Mouse (Mus musculus) heart, embryonic 16.5 days (tissue): ENCODE measurements around the gene Otulin. TPM values are rescaled to one million over a fixed set of nuclear protein-coding genes. Genes with fewer than 3 reads are reported as not detected.

Experiments used
- ATAC-seq: fragments of 200-750 bp; cut with Nextera tagmentation; replicated peaks from 2 replicates; pipeline ENCODE4 v1.8.0; 2017; ENCODE audit warnings: moderate number of reproducible peaks; ENCODE audit not compliant: insufficient read depth, low FRiP score; ENCODE audit errors: extremely low read depth
- H3K27ac ChIP-seq: fragments of 300-500 bp; sonication (generic); 2 replicates; pipeline ENCODE4 v1.5.1; 2014; ENCODE audit warnings: mild to moderate bottlenecking, low read length, control low read depth, moderate library complexity
- H3K27me3 ChIP-seq: fragments of 300-500 bp; sonication (generic); 2 replicates; pipeline ENCODE4 v1.6.1; 2014; ENCODE audit warnings: low read length, mixed read lengths; ENCODE audit not compliant: control insufficient read depth, insufficient read depth
- H3K36me3 ChIP-seq: fragments of 300-500 bp; sonication (generic); 2 replicates; pipeline ENCODE4 v1.6.1; 2014; ENCODE audit not compliant: control insufficient read depth, insufficient read depth
- H3K4me1 ChIP-seq: fragments of 300-500 bp; sonication (generic); 2 replicates; pipeline ENCODE4 v1.6.1; 2014; ENCODE audit warnings: low read length, mixed read lengths; ENCODE audit not compliant: control insufficient read depth, insufficient read depth
- H3K4me2 ChIP-seq: fragments of 300-500 bp; sonication (generic); 2 replicates; pipeline ENCODE4 v1.6.1; 2014; ENCODE audit warnings: low read depth, mild to moderate bottlenecking, control low read depth, low read length
- H3K4me3 ChIP-seq: fragments of 300-500 bp; sonication (generic); 2 replicates; pipeline ENCODE4 v1.5.1; 2014; ENCODE audit warnings: mild to moderate bottlenecking, control low read depth, low read length
- H3K9ac ChIP-seq: fragments of 300-500 bp; sonication (generic); 2 replicates; pipeline ENCODE4 v1.6.1; 2014; ENCODE audit warnings: low read length, control low read depth
- H3K9me3 ChIP-seq: fragments of 300-500 bp; sonication (generic); replicated peaks from 2 replicates; pipeline ENCODE4 v1.6.1; 2016; ENCODE audit warnings: low read length; ENCODE audit not compliant: control insufficient read depth
- WGBS: fragments of 180-500 bp; shearing (Covaris S2); extraction: QIAGEN DNeasy Blood & Tissue Kit; methylation state at CpG from one replicate; pipeline ENCODE4 v1.1.7; 2014; 5-methylcytosine and 5-hydroxymethylcytosine counted together
- polyA plus RNA-seq: library from polyadenylated mRNA; unstranded; fragments of >200 nt; fragmentation: Nextera tagmentation; extraction: Ambion mirVana; gene quantifications from 2 replicates; pipeline ENCODE4 v1.2.1, GENCODE M21; 2015

Gene Otulin
- polyA plus RNA-seq, 1 experiment from 2014 or later, result 26.0 TPM

GRCm38 (mm10) chr15:27503801-27504730 lies 126.4 kb downstream of the Otulin start:
- peak overlapping the region; percentile 71 for H3K27ac ChIP-seq
- H3K9ac ChIP-seq, result 0 out of 2 replicates have a peak overlapping the region, but pooled peaks have one; percentile 41
- H3K9me3 ChIP-seq, result no peaks in the 10 kb centered on the region
- 49% methylated on average over 20 of the region's 20 CpGs for WGBS
- H3K27me3 ChIP-seq, result no peaks in the 10 kb centered on the region
- peaks cover 59% of the 10 kb centered on the region for H3K4me1 ChIP-seq
- H3K36me3 ChIP-seq, result no peaks in the 10 kb centered on the region
- H3K4me3 ChIP-seq, result no peak overlapping the region
- no peak overlapping the region for H3K4me2 ChIP-seq
- 0 out of 2 replicates have a peak, but pooled peaks have one; percentile 16 for ATAC-seq

- Histone ChIP-seq H3K36me3 (no peaks in the 10 kb centered on the region), H3K4me3 (no peak overlapping the region), H3K9me3 (no peaks in the 10 kb centered on the region), H3K4me2 (no peak overlapping the region), H3K27me3 (no peaks in the 10 kb centered on the region), H3K4me1 (peaks cover 51% of the 10 kb centered on the region), H3K27ac (peak overlapping the region; percentile 71), H3K9ac (peak overlapping the region; percentile 14; the same call in 1 of the 2 replicates)
- ATAC-seq, result peak; percentile 26; the same call in 1 of the 2 replicates
- WGBS, result 21% methylated on average over 9 of the region's 9 CpGs
Measured at GRCm38 (mm10) chr15:27503221-27503620, 127.3 kb downstream of the Otulin start.

- no peak for ATAC-seq
- Histone ChIP-seq H3K27ac (peak overlapping the region; percentile 71), H3K9ac (0 out of 2 replicates have a peak overlapping the region, but pooled peaks have one; percentile 13), H3K36me3 (no peaks in the 10 kb centered on the region), H3K4me1 (peaks cover 51% of the 10 kb centered on the region), H3K4me2 (no peak overlapping the region), H3K27me3 (no peaks in the 10 kb centered on the region), H3K4me3 (no peak overlapping the region), H3K9me3 (no peaks in the 10 kb centered on the region)
- WGBS, result 62% methylated on average over 13 of the region's 13 CpGs
Measured at GRCm38 (mm10) chr15:27502338-27502737, 128.2 kb downstream of the Otulin start.

GRCm38 (mm10) chr15:27500390-27500789 lies 130.1 kb downstream of the Otulin start:
- Histone ChIP-seq H3K9ac (no peak overlapping the region), H3K36me3 (no peaks in the 10 kb centered on the region), H3K9me3 (no peaks in the 10 kb centered on the region), H3K27ac (no peak overlapping the region), H3K4me3 (no peak overlapping the region), H3K4me1 (peaks cover 37% of the 10 kb centered on the region), H3K27me3 (no peaks in the 10 kb centered on the region), H3K4me2 (no peak overlapping the region)
- ATAC-seq, result no peak
- 82% methylated on average over 15 of the region's 15 CpGs for WGBS

- Histone ChIP-seq H3K4me2 (no peak overlapping the region), H3K27ac (no peak overlapping the region), H3K9me3 (no peaks in the 10 kb centered on the region), H3K36me3 (no peaks in the 10 kb centered on the region), H3K27me3 (no peaks in the 10 kb centered on the region), H3K9ac (no peak overlapping the region), H3K4me3 (no peak overlapping the region), H3K4me1 (peaks cover 37% of the 10 kb centered on the region)
- no peak for ATAC-seq
- WGBS, result 91% methylated on average over 5 of the region's 5 CpGs
Measured at GRCm38 (mm10) chr15:27498078-27498477, 132.4 kb downstream of the Otulin start.

DNA sequence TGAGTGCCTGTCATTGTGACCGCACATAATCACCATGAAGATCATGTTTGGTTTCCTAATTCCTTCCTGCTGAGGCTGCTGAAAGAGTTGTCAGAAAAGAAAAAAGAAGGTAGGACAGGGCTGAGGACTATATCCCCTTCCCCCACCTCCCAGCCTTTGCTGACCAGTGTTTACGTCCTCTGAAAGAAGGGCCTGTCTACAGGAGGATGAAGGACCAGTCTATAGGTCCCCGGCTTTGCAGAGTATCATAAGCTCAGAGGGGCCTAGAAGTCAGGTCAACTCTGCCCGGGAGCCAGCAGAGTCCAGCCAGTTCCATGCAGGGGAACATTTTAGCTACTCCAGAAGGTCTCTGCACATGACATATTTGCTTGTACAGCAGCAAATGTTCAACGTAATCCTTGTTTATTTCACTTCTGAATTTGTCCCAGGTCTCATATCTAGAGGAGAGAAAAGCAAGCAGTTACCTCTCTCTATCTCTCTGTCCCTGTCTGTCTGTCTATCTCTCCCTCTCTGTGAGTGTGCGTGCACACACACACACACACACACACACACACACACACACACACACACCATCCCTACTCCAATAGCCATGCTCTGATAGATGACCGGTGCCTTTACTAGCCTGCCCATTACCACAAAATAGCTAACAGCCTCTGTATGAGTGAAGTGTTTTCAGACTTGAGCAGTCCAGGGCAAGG lies 133.0 kb downstream of the Otulin start:
- Histone ChIP-seq H3K27me3 (no peaks in the 10 kb centered on the region), H3K36me3 (no peaks in the 10 kb centered on the region), H3K4me2 (no peak overlapping the region), H3K4me3 (no peak overlapping the region), H3K4me1 (peaks cover 35% of the 10 kb centered on the region), H3K27ac (no peak overlapping the region), H3K9me3 (no peaks in the 10 kb centered on the region), H3K9ac (no peak overlapping the region)
- 74% methylated on average over 7 of the region's 7 CpGs for WGBS
- ATAC-seq, result no peak

DNA sequence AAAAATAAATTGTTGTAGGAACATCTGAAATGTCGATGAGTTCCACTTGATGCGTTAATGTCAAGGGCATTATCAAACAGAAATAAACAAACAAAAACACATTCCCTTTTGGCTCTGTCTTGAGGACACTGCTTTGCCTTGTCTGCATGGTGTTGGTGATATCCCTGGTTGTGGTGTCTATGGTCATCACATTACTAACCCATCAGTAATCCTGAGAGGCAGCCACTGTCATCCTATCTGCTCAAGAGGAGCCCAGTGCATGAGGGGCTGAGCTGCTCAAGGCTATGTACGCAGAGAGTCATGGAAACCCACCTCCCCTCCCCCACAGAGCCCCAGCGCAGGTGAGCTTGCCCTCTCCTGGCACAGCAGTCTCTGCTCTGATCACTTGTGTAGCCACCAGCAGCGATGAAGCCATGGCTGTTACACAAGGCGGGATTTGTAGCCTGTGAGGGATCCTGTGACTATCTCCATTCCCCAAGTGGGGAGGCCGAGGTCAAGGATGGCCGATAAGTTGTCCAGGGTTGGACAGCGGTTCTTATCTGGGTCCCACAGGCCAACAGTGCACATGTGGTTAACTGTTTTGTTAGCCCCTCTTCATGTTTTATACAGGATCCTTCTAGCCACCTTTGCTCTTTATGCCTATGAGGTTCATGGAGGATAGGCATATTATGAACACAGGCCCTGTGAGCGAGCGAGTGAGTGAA lies 133.7 kb downstream of the Otulin start:
- Histone ChIP-seq H3K9ac (no peak overlapping the region), H3K27me3 (no peaks in the 10 kb centered on the region), H3K9me3 (no peaks in the 10 kb centered on the region), H3K36me3 (no peaks in the 10 kb centered on the region), H3K4me3 (no peak overlapping the region), H3K4me2 (no peak overlapping the region), H3K4me1 (peaks cover 34% of the 10 kb centered on the region), H3K27ac (no peak overlapping the region)
- ATAC-seq, result no peak
- 65% methylated on average over 11 of the region's 11 CpGs for WGBS

- no peaks in the 10 kb centered on the region for H3K27me3 ChIP-seq
- no peaks in the 10 kb centered on the region for H3K9me3 ChIP-seq
- peaks cover 29% of the 10 kb centered on the region for H3K4me1 ChIP-seq
- no peak overlapping the region for H3K4me2 ChIP-seq
- H3K4me3 ChIP-seq, result no peak overlapping the region
- no peak overlapping the region for H3K27ac ChIP-seq
- no peaks in the 10 kb centered on the region for H3K36me3 ChIP-seq
- no peak overlapping the region for H3K9ac ChIP-seq
- 61% methylated on average over 5 of the region's 5 CpGs for WGBS
- no peak for ATAC-seq
Measured at GRCm38 (mm10) chr15:27495981-27496401, 134.5 kb downstream of the Otulin start.
